Mouse (Mus musculus) embryonic fibroblast, embryonic 13.5 days (primary cell): ENCODE data around the gene Pcbp2.

ENCODE experiments used
- CTCF ChIP-seq: IDR thresholded peaks from 2 replicates; pipeline ENCODE4 v1.5.1; 2011; ENCODE audit warnings: mild to moderate bottlenecking, control low read depth, low read length, moderate library complexity, borderline replicate concordance; ENCODE audit not compliant: insufficient read depth
- POLR2A ChIP-seq: IDR thresholded peaks from 2 replicates; pipeline ENCODE4 v1.6.1; 2011; ENCODE audit warnings: low read depth, mild to moderate bottlenecking, control low read depth, low read length, moderate library complexity

DNA sequence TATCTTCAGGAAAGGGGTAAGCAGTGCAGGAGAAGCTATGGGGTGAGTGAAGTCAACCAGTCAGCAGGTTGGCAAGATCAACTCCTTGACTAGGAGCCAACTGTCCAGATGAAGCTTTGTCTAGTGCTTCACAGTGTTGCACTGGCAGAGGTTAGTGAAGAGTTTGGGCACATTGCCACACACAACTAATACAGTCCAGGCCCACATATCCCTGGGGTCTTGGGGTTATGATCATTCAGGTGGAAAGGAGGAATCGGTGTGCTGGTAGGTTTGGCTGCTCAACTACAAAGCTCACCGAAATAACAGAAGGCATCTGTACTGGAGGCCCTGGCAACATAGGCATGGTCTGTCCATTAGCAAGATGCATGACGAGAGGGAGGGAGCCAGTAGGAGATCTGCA is 77.1 kb downstream of the Pcbp2 start:
- no peak for TF ChIP-seq CTCF
- no peak for TF ChIP-seq POLR2A
